In genomic region chr11:97802194-97802470, GRCm38 (mm10) we compare ENCODE assay signal across 8 mouse cellular contexts. TPM values are rescaled to one million over a fixed set of nuclear protein-coding genes. Genes with fewer than 3 reads are reported as not detected.
DNase-seq lines count a peak whose midpoint lies in the region; ATAC-seq and TF ChIP-seq lines count a peak whose summit lies in the region.

No protein-coding gene starts in this region.

- no peak overlapping the region for H3K4me3 ChIP-seq in heart, embryonic 14.5 days (ENCODE audit: control insufficient read depth in 1 of 2, insufficient read depth in 1 of 2, low read depth in 1 of 2, low read length in 2 of 2)
- H3K4me3 ChIP-seq in cortical plate, adult 2 months (ENCODE audit: insufficient read depth, low read length): peak overlapping the region; percentile 99
- H3K4me3 ChIP-seq in hindbrain, embryonic 15.5 days: peak overlapping the region; percentile 94
- peak overlapping the region; percentile 87 for H3K4me3 ChIP-seq in midbrain, embryonic 12.5 days

- peaks cover 6% of the 10 kb centered on the region for H3K36me3 ChIP-seq in heart, embryonic 14.5 days (ENCODE audit: control insufficient read depth, insufficient read depth, low read length)
- H3K36me3 ChIP-seq in hindbrain, embryonic 15.5 days: peaks cover 5% of the 10 kb centered on the region; the same call in 1 of the 2 replicates
- peaks cover 5% of the 10 kb centered on the region; the same call in 1 of the 2 replicates for H3K36me3 ChIP-seq in midbrain, embryonic 12.5 days

- no peak for ATAC-seq in heart, embryonic 14.5 days (ENCODE audit: insufficient number of reproducible peaks, insufficient read depth, low FRiP score, low read depth)
- ATAC-seq in hindbrain, embryonic 15.5 days (ENCODE audit: low FRiP score, low read depth): no peak
- ATAC-seq in midbrain, embryonic 12.5 days (ENCODE audit: low FRiP score, low read depth): no peak

- no peak for DNase-seq in heart, postnatal 14 days
- no peak for DNase-seq in thymus, postnatal 25 days
- no peak for DNase-seq in cerebellum, postnatal 25 days
- DNase-seq in adipocyte (ENCODE audit: low spot score): no peak

- TF ChIP-seq POLR2A in cortical plate, adult 2 months (IDR thresholded peaks at IDR 0.05; ENCODE audit: extremely low read depth, insufficient read depth, low read length): no peak

- no peak for TF ChIP-seq CTCF in cortical plate, adult 2 months (IDR thresholded peaks at IDR 0.05; ENCODE audit: extremely low read depth, insufficient read depth, low read length)

- peak overlapping the region; percentile 71 for H3K4me2 ChIP-seq in heart, embryonic 14.5 days (ENCODE audit: low read length)
- H3K4me2 ChIP-seq in hindbrain, embryonic 15.5 days: peak overlapping the region; percentile 83
- peak overlapping the region; percentile 79 for H3K4me2 ChIP-seq in midbrain, embryonic 12.5 days (replicated peaks)

- H3K9ac ChIP-seq in heart, embryonic 14.5 days (ENCODE audit: low read length): 0 out of 2 replicates have a peak overlapping the region, but pooled peaks have one; percentile 90
- H3K9ac ChIP-seq in hindbrain, embryonic 15.5 days: no peak overlapping the region
- H3K9ac ChIP-seq in midbrain, embryonic 12.5 days (replicated peaks): no peak overlapping the region

- peaks cover 41 to 65% of the 10 kb centered on the region in 2 experiments for H3K4me1 ChIP-seq in heart, embryonic 14.5 days (ENCODE audit: control insufficient read depth in 2 of 2, insufficient read depth in 2 of 2, low read length in 2 of 2)
- H3K4me1 ChIP-seq in cortical plate, adult 2 months (ENCODE audit: control insufficient read depth, insufficient read depth, low read length): peaks cover 17% of the 10 kb centered on the region
- H3K4me1 ChIP-seq in hindbrain, embryonic 15.5 days (replicated peaks): peaks cover 67% of the 10 kb centered on the region
- peaks cover 52% of the 10 kb centered on the region for H3K4me1 ChIP-seq in midbrain, embryonic 12.5 days

- H3K9me3 ChIP-seq in heart, embryonic 14.5 days (ENCODE audit: control insufficient read depth, low read length): no peaks in the 10 kb centered on the region
- no peaks in the 10 kb centered on the region for H3K9me3 ChIP-seq in hindbrain, embryonic 15.5 days
- no peaks in the 10 kb centered on the region for H3K9me3 ChIP-seq in midbrain, embryonic 12.5 days

- whole genome bisulfite sequencing in heart, embryonic 14.5 days: 4% methylated on average over 1 of the region's 1 CpGs
- WGBS in hindbrain, embryonic 15.5 days: 59% methylated on average over 1 of the region's 1 CpGs
- WGBS in midbrain, embryonic 12.5 days: 47% methylated on average over 1 of the region's 1 CpGs

- H3K27ac ChIP-seq in heart, embryonic 14.5 days (replicated peaks in 1 of 2; ENCODE audit: control insufficient read depth in 1 of 2, insufficient read depth in 1 of 2, low read depth in 2 of 2, low read length in 2 of 2): peak overlapping the region in 1 of 2 experiments; percentile 94; a peak in 1 of 4 replicates
- H3K27ac ChIP-seq in cortical plate, adult 2 months (ENCODE audit: insufficient read depth, low read length): no peak overlapping the region
- peak overlapping the region; percentile 97; the same call in 1 of the 2 replicates for H3K27ac ChIP-seq in hindbrain, embryonic 15.5 days (replicated peaks)
- no peak overlapping the region for H3K27ac ChIP-seq in midbrain, embryonic 12.5 days (replicated peaks)

- intact Hi-C loops in heart, postnatal 14 days (cut with DNase I): no loop called here

- H3K27me3 ChIP-seq in heart, embryonic 14.5 days (ENCODE audit: control insufficient read depth, insufficient read depth, low read length): no peaks in the 10 kb centered on the region
- H3K27me3 ChIP-seq in hindbrain, embryonic 15.5 days: no peaks in the 10 kb centered on the region
- H3K27me3 ChIP-seq in midbrain, embryonic 12.5 days: no peaks in the 10 kb centered on the region

RNA-seq across cellular contexts. Expression of gene Lasp1, which starts 3.3 kb away (rescaled TPM):
- polyA plus RNA-seq in heart, embryonic 14.5 days (2014; fragmentation: Nextera tagmentation; extraction: Ambion mirVana): 26.5 and 28.1 TPM in 2 replicates
- total RNA-seq in heart, postnatal 14 days (2021): 10 to 100 TPM; 47.8 to 49.6 TPM
- 130 and 132 TPM in 2 replicates for polyA plus RNA-seq in cortical plate, adult 2 months (2012; rRNA removed)
- polyA plus RNA-seq in hindbrain, embryonic 15.5 days (2015; fragmentation: Nextera tagmentation; extraction: Ambion mirVana): 152 and 173 TPM in 2 replicates
- 102 and 106 TPM in 2 replicates for polyA plus RNA-seq in midbrain, embryonic 12.5 days (2016; fragmentation: Nextera tagmentation; extraction: Ambion mirVana)

RNA-seq across cellular contexts. Expression of gene Rpl23, which starts 19.9 kb away (rescaled TPM):
- 499 and 536 TPM in 2 replicates for polyA plus RNA-seq in heart, embryonic 14.5 days (2014; fragmentation: Nextera tagmentation; extraction: Ambion mirVana)
- 100 to 1,000 TPM; 503 to 533 TPM for total RNA-seq in heart, postnatal 14 days (2021)
- 287 and 301 TPM in 2 replicates for polyA plus RNA-seq in cortical plate, adult 2 months (2012; rRNA removed)
- 296 and 312 TPM in 2 replicates for polyA plus RNA-seq in hindbrain, embryonic 15.5 days (2015; fragmentation: Nextera tagmentation; extraction: Ambion mirVana)
- 370 and 378 TPM in 2 replicates for polyA plus RNA-seq in midbrain, embryonic 12.5 days (2016; fragmentation: Nextera tagmentation; extraction: Ambion mirVana)

RNA-seq across cellular contexts. Expression of gene 1700001P01Rik, which starts 26.4 kb away (rescaled TPM):
- not detected in 2 replicates for polyA plus RNA-seq in heart, embryonic 14.5 days (2014; fragmentation: Nextera tagmentation; extraction: Ambion mirVana)
- total RNA-seq in heart, postnatal 14 days (2021): under 1 TPM in 1 of 2 experiments, not detected in 1; 0.65 TPM
- polyA plus RNA-seq in cortical plate, adult 2 months (2012; rRNA removed): 0.76 and 1.6 TPM in 2 replicates
- 0.26 and 0.28 TPM in 2 replicates for polyA plus RNA-seq in hindbrain, embryonic 15.5 days (2015; fragmentation: Nextera tagmentation; extraction: Ambion mirVana)
- polyA plus RNA-seq in midbrain, embryonic 12.5 days (2016; fragmentation: Nextera tagmentation; extraction: Ambion mirVana): 0.31 and 1.3 TPM in 2 replicates

RNA-seq across cellular contexts. Expression of gene Cwc25, which starts 35.8 kb away (rescaled TPM):
- polyA plus RNA-seq in heart, embryonic 14.5 days (2014; fragmentation: Nextera tagmentation; extraction: Ambion mirVana): 9.0 and 9.8 TPM in 2 replicates
- 10 to 100 TPM in 1 of 2 experiments, 1 to 10 TPM in 1; 8.9 to 10.6 TPM for total RNA-seq in heart, postnatal 14 days (2021)
- polyA plus RNA-seq in cortical plate, adult 2 months (2012; rRNA removed): 16.4 TPM in 2 replicates
- polyA plus RNA-seq in hindbrain, embryonic 15.5 days (2015; fragmentation: Nextera tagmentation; extraction: Ambion mirVana): 14.9 and 16.2 TPM in 2 replicates
- polyA plus RNA-seq in midbrain, embryonic 12.5 days (2016; fragmentation: Nextera tagmentation; extraction: Ambion mirVana): 22.3 and 24.4 TPM in 2 replicates

RNA-seq across cellular contexts. Expression of gene B230217C12Rik, which starts 38.4 kb away (rescaled TPM):
- polyA plus RNA-seq in heart, embryonic 14.5 days (2014; fragmentation: Nextera tagmentation; extraction: Ambion mirVana): 4.2 and 5.5 TPM in 2 replicates
- 1 to 10 TPM in 1 of 2 experiments, under 1 TPM in 1; 0.95 to 1.1 TPM for total RNA-seq in heart, postnatal 14 days (2021)
- polyA plus RNA-seq in cortical plate, adult 2 months (2012; rRNA removed): 122 and 130 TPM in 2 replicates
- polyA plus RNA-seq in hindbrain, embryonic 15.5 days (2015; fragmentation: Nextera tagmentation; extraction: Ambion mirVana): 32.4 and 38.8 TPM in 2 replicates
- polyA plus RNA-seq in midbrain, embryonic 12.5 days (2016; fragmentation: Nextera tagmentation; extraction: Ambion mirVana): 14.2 and 15.8 TPM in 2 replicates

Comparison
In these comparisons a context has a peak if more than half of its experiments do, and no peak if none do; other contexts are left out.
1. H3K4me3 ChIP-seq: peak in cortical plate, adult 2 months (single experiment), hindbrain, embryonic 15.5 days (single experiment) and midbrain, embryonic 12.5 days (single experiment); none in heart, embryonic 14.5 days (0 of 2).
2. Peak in every context shown above with its lines, with median percentiles within 50 percentile points of each other: H3K4me2 ChIP-seq.